ENCODE assay signal across 14 mouse cellular contexts in the genomic region with DNA sequence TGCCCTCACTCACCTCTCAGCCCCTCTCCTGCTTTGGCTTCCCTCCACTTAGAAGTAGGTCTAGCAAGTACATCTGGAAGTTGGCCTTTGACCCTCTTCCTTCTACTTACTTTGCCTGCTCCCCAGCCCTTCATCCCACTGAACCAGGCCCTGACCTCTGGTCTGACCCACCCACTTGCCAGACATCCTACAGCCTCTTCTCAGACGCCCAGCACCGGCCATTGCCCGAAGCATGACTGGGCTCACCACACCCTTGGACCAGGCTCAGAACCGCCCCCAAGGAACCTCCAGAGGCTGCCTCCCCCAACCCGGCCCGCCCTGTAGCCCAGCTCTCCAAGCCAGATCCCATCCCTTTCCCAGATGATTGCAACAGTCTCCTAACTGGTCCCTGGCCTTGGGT. TPM values are rescaled to one million over a fixed set of nuclear protein-coding genes. Genes with fewer than 3 reads are reported as not detected.
DNase-seq lines count a peak whose midpoint lies in the region; ATAC-seq and TF ChIP-seq lines count a peak whose summit lies in the region.
"Had no signal": no experiment of that assay in that cellular context is flagged by ENCODE, and none has a peak within 500 bp of the region (broad histone marks: within the 10 kb centered on the region; RNA-seq: fewer than 3 reads in every experiment).

No protein-coding gene starts in this region.

- peaks cover 14% of the 10 kb centered on the region for H3K4me1 ChIP-seq in stomach, postnatal 0 days (replicated peaks; ENCODE audit: control insufficient read depth, insufficient read depth)

- no peak overlapping the region for H3K4me3 ChIP-seq in stomach, postnatal 0 days (ENCODE audit: low read depth, low read length)
- H3K4me3 ChIP-seq: midbrain, embryonic 10.5 days had no signal

- H3K27ac ChIP-seq in stomach, postnatal 0 days (replicated peaks) = peak overlapping the region; percentile 45; the same call in 1 of the 2 replicates
- H3K27ac ChIP-seq: liver, embryonic 14.5 days; midbrain, embryonic 10.5 days had no signal

- H3K9me3 ChIP-seq in stomach, postnatal 0 days (ENCODE audit: control insufficient read depth, low read length) = no peaks in the 10 kb centered on the region
- H3K9me3 ChIP-seq: midbrain, embryonic 10.5 days had no signal

- no peak overlapping the region for H3K4me2 ChIP-seq in stomach, postnatal 0 days (replicated peaks; ENCODE audit: low read depth)

- no peak for ATAC-seq in stomach, postnatal 0 days (ENCODE audit: low FRiP score, low TSS enrichment)
- no peak for ATAC-seq in monocyte, adult 5-6 weeks (replicated peaks; ENCODE audit: insufficient number of reproducible peaks, low FRiP score, low TSS enrichment, poor library complexity, severe bottlenecking)

- no peak for TF ChIP-seq CTCF in stomach, postnatal 0 days (IDR thresholded peaks at IDR 0.05; ENCODE audit: low read depth)

- WGBS in stomach, postnatal 0 days = 65% methylated on average over 6 of the region's 6 CpGs

- peak; percentile 63 to 69 for DNase-seq in heart, adult 18-20 months
- no peak for DNase-seq in heart, adult 8-10 months (ENCODE audit: low spot score)
- peak; percentile 73 for DNase-seq in urinary bladder, postnatal 14 days (ENCODE audit: low spot score)
- no peak for DNase-seq in urinary bladder, postnatal 10 days (ENCODE audit: low spot score)
- peak; percentile 79 for DNase-seq in gastrocnemius, postnatal 25 days
- no peak for DNase-seq in stomach, postnatal 0 days (ENCODE audit: low spot score)
- no peak for DNase-seq in neural tube, embryonic 10.5 days (ENCODE audit: extremely low spot score, low spot score)
- DNase-seq: adrenal gland, postnatal 25 days; cerebellum, adult 9-10 months; kidney, adult 2 months; kidney, postnatal 36 days had no signal

- no peak for TF ChIP-seq EP300 in stomach, postnatal 0 days (optimal IDR thresholded peaks at IDR 0.05)

- no peaks in the 10 kb centered on the region for H3K36me3 ChIP-seq in stomach, postnatal 0 days (ENCODE audit: control insufficient read depth, insufficient read depth, low read length)
- H3K36me3 ChIP-seq: midbrain, embryonic 10.5 days had no signal

- no peak overlapping the region for H3K9ac ChIP-seq in stomach, postnatal 0 days (ENCODE audit: low read length)
- H3K9ac ChIP-seq: liver, embryonic 14.5 days had no signal

- no peaks in the 10 kb centered on the region for H3K27me3 ChIP-seq in stomach, postnatal 0 days (ENCODE audit: control insufficient read depth, insufficient read depth, low read length)

RNA-seq across cellular contexts. Expression of a gene that starts 5.4 kb away (rescaled TPM):
- total RNA-seq in heart, adult 18-20 months (2021) = 1 to 10 TPM; 6.9 to 7.4 TPM
- total RNA-seq in heart, adult 8-10 months (2022) = 1 to 10 TPM; 6.8 to 9.3 (median 8.7) TPM
- total RNA-seq in gastrocnemius, postnatal 25 days (2021) = 10 to 100 TPM; 13.8 to 23.3 TPM
- polyA plus RNA-seq in stomach, postnatal 0 days (2015; fragmentation: Nextera tagmentation; extraction: Ambion mirVana) = 31.6 and 39.5 TPM in 2 replicates
- not detected in 3 replicates for total RNA-seq in monocyte, adult 5-6 weeks (2017)

RNA-seq across cellular contexts. Expression of a gene that starts 12.2 kb away (rescaled TPM):
- total RNA-seq in heart, adult 18-20 months (2021) = 1 to 10 TPM; 1.9 to 2.4 TPM
- total RNA-seq in heart, adult 8-10 months (2022) = 1 to 10 TPM in 3 of 4 experiments, under 1 TPM in 1; 0.79 to 2.6 (median 2.0) TPM
- 1 to 10 TPM; 1.3 to 2.1 TPM for total RNA-seq in gastrocnemius, postnatal 25 days (2021)
- polyA plus RNA-seq in stomach, postnatal 0 days (2015; fragmentation: Nextera tagmentation; extraction: Ambion mirVana) = 2.6 TPM in 2 replicates
- total RNA-seq in monocyte, adult 5-6 weeks (2017) = 0.19 to 0.68 TPM (median 0.21 TPM) in 3 replicates

RNA-seq across cellular contexts. Expression of a gene that starts 21.3 kb away (rescaled TPM):
- total RNA-seq in heart, adult 18-20 months (2021) = 10 to 100 TPM; 11.8 to 16.2 TPM
- total RNA-seq in heart, adult 8-10 months (2022) = 10 to 100 TPM; 13.0 to 17.6 (median 15.6) TPM
- 10 to 100 TPM; 11.6 to 12.6 TPM for total RNA-seq in gastrocnemius, postnatal 25 days (2021)
- 42.3 and 45.6 TPM in 2 replicates for polyA plus RNA-seq in stomach, postnatal 0 days (2015; fragmentation: Nextera tagmentation; extraction: Ambion mirVana)
- 16.6 to 60.3 TPM (median 46.3 TPM) in 3 replicates for total RNA-seq in monocyte, adult 5-6 weeks (2017)

RNA-seq across cellular contexts. Expression of a gene that starts 22.9 kb away (rescaled TPM):
- total RNA-seq in heart, adult 18-20 months (2021) = 1 to 10 TPM; 1.6 to 2.3 TPM
- 1 to 10 TPM; 2.1 to 3.9 (median 3.2) TPM for total RNA-seq in heart, adult 8-10 months (2022)
- total RNA-seq in gastrocnemius, postnatal 25 days (2021) = not detected
- 10.4 and 11.4 TPM in 2 replicates for polyA plus RNA-seq in stomach, postnatal 0 days (2015; fragmentation: Nextera tagmentation; extraction: Ambion mirVana)
- 0.67 to 7.8 TPM (median 3.3 TPM) in 3 replicates for total RNA-seq in monocyte, adult 5-6 weeks (2017)

RNA-seq across cellular contexts. Expression of a gene that starts 23.8 kb away (rescaled TPM):
- 1 to 10 TPM in 1 of 2 experiments, under 1 TPM in 1; 0.93 to 2.7 TPM for total RNA-seq in heart, adult 18-20 months (2021)
- total RNA-seq in heart, adult 8-10 months (2022) = 1 to 10 TPM; 2.4 to 3.4 (median 2.6) TPM
- 1 to 10 TPM in 1 of 2 experiments, under 1 TPM in 1; 0.26 to 1.4 TPM for total RNA-seq in gastrocnemius, postnatal 25 days (2021)
- polyA plus RNA-seq in stomach, postnatal 0 days (2015; fragmentation: Nextera tagmentation; extraction: Ambion mirVana) = 0.24 and 1.1 TPM in 2 replicates
- total RNA-seq in monocyte, adult 5-6 weeks (2017) = 4.3 TPM in 1 of 3 replicates, not detected in the others

Comparison
In these comparisons a context has a peak if more than half of its experiments do, and no peak if none do; other contexts are left out.
1. DNase-seq: peak in heart, adult 18-20 months (2 of 2), urinary bladder, postnatal 14 days (single experiment) and gastrocnemius, postnatal 25 days (single experiment); none in heart, adult 8-10 months (single experiment), urinary bladder, postnatal 10 days (single experiment), stomach, postnatal 0 days (single experiment) and neural tube, embryonic 10.5 days (single experiment).